In genomic region chr10:80897861-80898510, GRCm38 (mm10) we compare ENCODE assay signal across 8 mouse cellular contexts. TPM values are rescaled to one million over a fixed set of nuclear protein-coding genes. Genes with fewer than 3 reads are reported as not detected.
DNase-seq lines count a peak whose midpoint lies in the region; ATAC-seq and TF ChIP-seq lines count a peak whose summit lies in the region.

No protein-coding gene starts in this region.

- H3K4me2 ChIP-seq in midbrain, embryonic 14.5 days (ENCODE audit: low read length) = no peak overlapping the region; the same call in 1 of the 2 replicates

- H3K36me3 ChIP-seq in midbrain, embryonic 10.5 days = peaks cover 43% of the 10 kb centered on the region
- H3K36me3 ChIP-seq in midbrain, embryonic 14.5 days (ENCODE audit: control insufficient read depth, insufficient read depth, low read length) = peaks cover 34% of the 10 kb centered on the region

- H3K4me1 ChIP-seq in midbrain, embryonic 10.5 days = peaks cover 36% of the 10 kb centered on the region
- peaks cover 7% of the 10 kb centered on the region for H3K4me1 ChIP-seq in midbrain, embryonic 14.5 days (ENCODE audit: control insufficient read depth, insufficient read depth, low read length)

- DNase-seq in cerebellum, adult 11-12 months = peak; percentile 58
- no peak for DNase-seq in cerebellum, adult 8-10 months
- no peak for DNase-seq in midbrain, embryonic 10.5 days (ENCODE audit: low spot score)
- no peak for DNase-seq in midbrain, embryonic 14.5 days
- peak; percentile 77 to 81 for DNase-seq in layer of hippocampus, adult 2 months (ENCODE audit: low spot score in 2 of 2)
- peak; percentile 77 for DNase-seq in right cerebral cortex, adult 2 months (ENCODE audit: low spot score in 2 of 2)
- DNase-seq in thymus, postnatal 25 days = no peak
- no peak for DNase-seq in retina, embryonic 14.5 days (ENCODE audit: low spot score)

- WGBS in midbrain, embryonic 10.5 days = 31% methylated on average over 41 of the region's 41 CpGs
- 28% methylated on average over 41 of the region's 41 CpGs for WGBS in midbrain, embryonic 14.5 days

- no peak for ATAC-seq in midbrain, embryonic 14.5 days (ENCODE audit: low FRiP score, low TSS enrichment)

- no peaks in the 10 kb centered on the region; the same call in 1 of the 2 replicates for H3K9me3 ChIP-seq in midbrain, embryonic 10.5 days (replicated peaks)
- H3K9me3 ChIP-seq in midbrain, embryonic 14.5 days (ENCODE audit: control insufficient read depth, low read length) = no peaks in the 10 kb centered on the region

- no peak overlapping the region for H3K27ac ChIP-seq in midbrain, embryonic 10.5 days (replicated peaks)
- no peak overlapping the region for H3K27ac ChIP-seq in midbrain, embryonic 14.5 days (replicated peaks; ENCODE audit: low read depth, low read length)
- peak overlapping the region; percentile 92 for H3K27ac ChIP-seq in layer of hippocampus, adult 2 months

- no peak; the same call in 1 of the 2 replicates for TF ChIP-seq CTCF in layer of hippocampus, adult 2 months (conservative IDR thresholded peaks at IDR 0.05)

- peak overlapping the region; percentile 22; the same call in 1 of the 2 replicates for H3K4me3 ChIP-seq in midbrain, embryonic 10.5 days
- no peak overlapping the region for H3K4me3 ChIP-seq in midbrain, embryonic 14.5 days (replicated peaks; ENCODE audit: low read depth, low read length)
- H3K4me3 ChIP-seq in layer of hippocampus, adult 2 months = peak overlapping the region; percentile 44

- no peaks in the 10 kb centered on the region for H3K27me3 ChIP-seq in midbrain, embryonic 10.5 days (ENCODE audit: low read depth, poor library complexity, severe bottlenecking)
- no peaks in the 10 kb centered on the region for H3K27me3 ChIP-seq in midbrain, embryonic 14.5 days (ENCODE audit: control insufficient read depth, insufficient read depth, low read length)

- H3K9ac ChIP-seq in midbrain, embryonic 14.5 days (replicated peaks; ENCODE audit: low read length) = no peak overlapping the region

RNA-seq across cellular contexts. Expression of gene Timm13, which starts 2.8 kb away (rescaled TPM):
- polyA plus RNA-seq in midbrain, embryonic 10.5 days (2016; fragmentation: Nextera tagmentation; extraction: Ambion mirVana) = 335 and 382 TPM in 2 replicates
- 331 and 393 TPM in 2 replicates for polyA plus RNA-seq in midbrain, embryonic 14.5 days (2014; fragmentation: Nextera tagmentation; extraction: Ambion mirVana)
- total RNA-seq in layer of hippocampus, adult 2 months (2021) = 100 to 1,000 TPM; 134 to 145 TPM

RNA-seq across cellular contexts. Expression of gene Lmnb2, which starts 20.1 kb away (rescaled TPM):
- polyA plus RNA-seq in midbrain, embryonic 10.5 days (2016; fragmentation: Nextera tagmentation; extraction: Ambion mirVana) = 77.9 and 84.7 TPM in 2 replicates
- polyA plus RNA-seq in midbrain, embryonic 14.5 days (2014; fragmentation: Nextera tagmentation; extraction: Ambion mirVana) = 13.9 and 20.0 TPM in 2 replicates
- total RNA-seq in layer of hippocampus, adult 2 months (2021) = 10 to 100 TPM; 20.8 to 21.9 TPM

RNA-seq across cellular contexts. Expression of gene Tmprss9, which starts 26.3 kb away (rescaled TPM):
- 0.02 and 0.09 TPM in 2 replicates for polyA plus RNA-seq in midbrain, embryonic 10.5 days (2016; fragmentation: Nextera tagmentation; extraction: Ambion mirVana)
- polyA plus RNA-seq in midbrain, embryonic 14.5 days (2014; fragmentation: Nextera tagmentation; extraction: Ambion mirVana) = 0.26 TPM in 1 of 2 replicates, not detected in the other
- under 1 TPM; 0.46 to 0.56 TPM for total RNA-seq in layer of hippocampus, adult 2 months (2021)

RNA-seq across cellular contexts. Expression of gene Gadd45b, which starts 31.9 kb away (rescaled TPM):
- 6.1 and 9.2 TPM in 2 replicates for polyA plus RNA-seq in midbrain, embryonic 10.5 days (2016; fragmentation: Nextera tagmentation; extraction: Ambion mirVana)
- polyA plus RNA-seq in midbrain, embryonic 14.5 days (2014; fragmentation: Nextera tagmentation; extraction: Ambion mirVana) = 4.3 and 8.0 TPM in 2 replicates
- total RNA-seq in layer of hippocampus, adult 2 months (2021) = 10 to 100 TPM; 17.0 to 17.5 TPM

RNA-seq across cellular contexts. Expression of gene Sppl2b, which starts 42.9 kb away (rescaled TPM):
- polyA plus RNA-seq in midbrain, embryonic 10.5 days (2016; fragmentation: Nextera tagmentation; extraction: Ambion mirVana) = 42.8 and 45.6 TPM in 2 replicates
- polyA plus RNA-seq in midbrain, embryonic 14.5 days (2014; fragmentation: Nextera tagmentation; extraction: Ambion mirVana) = 60.5 and 62.7 TPM in 2 replicates
- 10 to 100 TPM; 61.2 to 63.2 TPM for total RNA-seq in layer of hippocampus, adult 2 months (2021)

Comparison
In these comparisons a context has a peak if more than half of its experiments do, and no peak if none do; other contexts are left out.
1. DNase-seq: peak in cerebellum, adult 11-12 months (single experiment), layer of hippocampus, adult 2 months (2 of 2) and right cerebral cortex, adult 2 months (2 of 2); none in cerebellum, adult 8-10 months (single experiment), midbrain, embryonic 10.5 days (single experiment), midbrain, embryonic 14.5 days (single experiment), thymus, postnatal 25 days (single experiment) and retina, embryonic 14.5 days (single experiment).